Mouse (Mus musculus) neural tube, embryonic 14.5 days (tissue): ENCODE results near the gene Trip10. TPM values are rescaled to one million over a fixed set of nuclear protein-coding genes. Genes with fewer than 3 reads are reported as not detected.

Experiments
- ATAC-seq: fragments of 200-750 bp; cut with Nextera tagmentation; 2 replicates; pipeline ENCODE4 v1.8.0; 2017; ENCODE audit warnings: low read depth, mild to moderate bottlenecking, moderate TSS enrichment, moderate library complexity
- H3K27ac ChIP-seq: fragments of 300-500 bp; sonication (generic); 2 replicates; pipeline ENCODE4 v1.5.1; 2014; ENCODE audit warnings: low read depth, mild to moderate bottlenecking, control low read depth, low read length, moderate library complexity, mixed read lengths
- H3K27me3 ChIP-seq: fragments of 300-500 bp; sonication (generic); 2 replicates; pipeline ENCODE4 v1.6.1; 2014; ENCODE audit warnings: low read length; ENCODE audit not compliant: control insufficient read depth, insufficient read depth
- H3K36me3 ChIP-seq: fragments of 300-500 bp; sonication (generic); 2 replicates; pipeline ENCODE4 v1.6.1; 2014; ENCODE audit warnings: low read length, mixed read lengths; ENCODE audit not compliant: control insufficient read depth, insufficient read depth
- H3K4me1 ChIP-seq: fragments of 300-500 bp; sonication (generic); 2 replicates; pipeline ENCODE4 v1.6.1; 2014; ENCODE audit warnings: low read length; ENCODE audit not compliant: control insufficient read depth, insufficient read depth
- H3K4me2 ChIP-seq: fragments of 300-500 bp; sonication (generic); 2 replicates; pipeline ENCODE4 v1.6.1; 2014; ENCODE audit warnings: mild to moderate bottlenecking, low read depth, low read length, control low read depth
- H3K4me3 ChIP-seq: fragments of 300-500 bp; sonication (generic); 2 replicates; pipeline ENCODE4 v1.5.1; 2014; ENCODE audit warnings: low read depth, low read length, control low read depth, mixed read lengths
- H3K9ac ChIP-seq: fragments of 300-500 bp; sonication (generic); replicated peaks from 2 replicates; pipeline ENCODE4 v1.6.1; 2014; ENCODE audit warnings: low read depth, mild to moderate bottlenecking, control low read depth, low read length, mixed read lengths
- H3K9me3 ChIP-seq: fragments of 300-500 bp; sonication (generic); 2 replicates; pipeline ENCODE4 v1.6.1; 2016; ENCODE audit warnings: low read length; ENCODE audit not compliant: control insufficient read depth
- WGBS: fragments of 180-500 bp; shearing (Covaris S2); extraction: QIAGEN DNeasy Blood & Tissue Kit; methylation state at CpG from one replicate; pipeline ENCODE4 v1.1.7; 2014; 5-methylcytosine and 5-hydroxymethylcytosine counted together
- microRNA-seq: library from miRNA; unstranded; fragments of <30 nt; microRNA quantifications from one replicate; pipeline ENCODE4, GENCODE M21; 2016
- polyA plus RNA-seq: library from polyadenylated mRNA; unstranded; fragments of >200 nt; fragmentation: Nextera tagmentation; extraction: Ambion mirVana; gene quantifications from 2 replicates; pipeline ENCODE4 v1.2.1, GENCODE M21; 2014

Trip10 gene
- polyA plus RNA-seq, 1 experiment from 2014 or later: 5.4 TPM

DNA sequence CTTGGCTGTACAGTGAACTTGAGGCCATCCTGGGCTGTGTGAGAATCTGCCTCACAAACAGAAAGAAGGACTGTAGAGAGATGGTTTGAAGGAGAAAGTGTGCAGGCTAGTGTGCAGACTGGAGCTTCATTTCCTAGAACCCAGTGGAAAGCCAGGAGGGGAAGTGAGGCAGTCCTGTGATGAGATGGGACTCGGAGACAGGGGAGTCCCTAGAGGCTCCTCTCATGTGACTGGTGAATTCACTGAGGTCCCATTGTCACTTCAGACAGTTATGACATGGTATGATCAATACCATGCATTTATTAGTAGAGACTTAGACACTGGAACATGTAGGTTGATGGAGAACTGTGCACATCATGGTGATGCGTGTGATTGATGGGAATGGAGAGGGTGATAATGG is 43.0 kb downstream of the Trip10 start:
- Histone ChIP-seq H3K27me3 (no peaks in the 10 kb centered on the region), H3K9me3 (no peaks in the 10 kb centered on the region), H3K4me1 (no peaks in the 10 kb centered on the region), H3K36me3 (no peaks in the 10 kb centered on the region), H3K9ac (no peak overlapping the region), H3K4me3 (no peak overlapping the region), H3K27ac (no peak overlapping the region), H3K4me2 (no peak overlapping the region)
- 79% methylated on average over 2 of the region's 2 CpGs for WGBS
- ATAC-seq: no peak

DNA sequence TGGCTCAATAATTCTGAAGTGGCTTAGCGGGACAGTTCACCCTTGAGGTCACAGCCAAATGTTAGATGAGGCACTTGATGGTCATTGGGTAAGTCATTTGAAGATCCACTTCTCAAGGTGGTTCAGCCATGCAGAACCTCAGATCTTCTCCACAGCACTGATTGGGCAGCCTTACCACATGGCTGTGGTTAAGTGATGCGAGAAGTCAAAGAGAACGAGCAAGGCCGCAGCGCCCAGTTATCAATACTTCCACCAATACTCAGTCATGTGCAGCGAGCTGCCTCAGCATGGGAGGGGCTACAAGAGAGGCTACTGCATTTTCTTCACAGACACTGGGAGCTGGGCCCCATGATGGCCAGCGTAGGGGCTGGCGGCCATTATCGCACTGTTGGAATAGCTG is 43.7 kb downstream of the Trip10 start:
- no peaks in the 10 kb centered on the region for H3K9me3 ChIP-seq
- WGBS: 95% methylated on average over 9 of the region's 9 CpGs
- H3K4me1 ChIP-seq: no peaks in the 10 kb centered on the region
- no peak overlapping the region for H3K4me3 ChIP-seq
- no peak overlapping the region for H3K9ac ChIP-seq
- H3K27ac ChIP-seq: no peak overlapping the region
- H3K36me3 ChIP-seq: no peaks in the 10 kb centered on the region
- no peak overlapping the region for H3K4me2 ChIP-seq
- ATAC-seq: no peak
- no peaks in the 10 kb centered on the region for H3K27me3 ChIP-seq

DNA sequence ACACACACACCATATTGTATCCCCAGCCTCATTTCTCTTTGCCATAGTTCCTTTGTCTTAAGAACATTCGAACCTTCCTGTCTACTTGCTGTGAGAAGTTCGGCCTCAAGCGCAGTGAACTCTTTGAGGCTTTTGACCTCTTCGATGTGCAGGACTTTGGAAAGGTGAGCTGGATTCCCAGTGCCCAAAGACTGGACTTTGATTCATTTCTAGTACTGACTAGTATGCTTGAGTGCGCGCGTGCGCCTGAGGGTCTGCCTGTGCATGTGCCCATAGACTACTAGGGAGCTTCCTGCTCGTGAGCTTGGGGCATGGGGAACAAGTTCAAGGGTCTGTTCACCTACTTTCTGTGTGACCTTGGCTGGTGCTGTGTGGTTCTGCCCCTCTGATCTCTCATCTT is 46.7 kb downstream of the Trip10 start:
- ATAC-seq: no peak
- Histone ChIP-seq H3K9me3 (no peaks in the 10 kb centered on the region), H3K27ac (no peak overlapping the region), H3K27me3 (no peaks in the 10 kb centered on the region), H3K9ac (no peak overlapping the region), H3K4me3 (no peak overlapping the region), H3K4me1 (no peaks in the 10 kb centered on the region), H3K4me2 (no peak overlapping the region), H3K36me3 (no peaks in the 10 kb centered on the region)
- WGBS: 93% methylated on average over 9 of the region's 9 CpGs

DNA sequence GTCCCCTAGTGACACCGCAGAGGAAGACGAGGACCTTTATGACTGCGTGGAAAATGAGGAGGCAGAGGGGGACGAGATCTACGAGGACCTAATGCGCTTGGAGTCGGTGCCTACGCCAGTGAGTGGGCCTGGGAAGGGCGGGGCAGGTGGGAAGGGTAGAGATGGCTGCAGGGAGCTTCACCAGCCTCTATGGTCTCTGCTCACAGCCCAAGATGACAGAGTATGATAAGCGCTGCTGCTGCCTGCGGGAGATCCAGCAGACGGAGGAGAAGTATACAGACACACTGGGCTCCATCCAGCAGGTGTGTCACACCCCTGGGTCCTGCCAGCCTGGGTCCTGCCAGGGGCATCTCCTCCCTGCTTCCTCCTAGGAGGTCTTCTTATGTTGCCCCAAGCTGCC is 47.8 kb downstream of the Trip10 start:
- Histone ChIP-seq H3K4me3 (no peak overlapping the region), H3K4me1 (no peaks in the 10 kb centered on the region), H3K9me3 (no peaks in the 10 kb centered on the region), H3K9ac (no peak overlapping the region), H3K4me2 (no peak overlapping the region), H3K27me3 (no peaks in the 10 kb centered on the region), H3K27ac (no peak overlapping the region), H3K36me3 (no peaks in the 10 kb centered on the region)
- 85% methylated on average over 12 of the region's 12 CpGs for WGBS
- ATAC-seq: no peak

DNA sequence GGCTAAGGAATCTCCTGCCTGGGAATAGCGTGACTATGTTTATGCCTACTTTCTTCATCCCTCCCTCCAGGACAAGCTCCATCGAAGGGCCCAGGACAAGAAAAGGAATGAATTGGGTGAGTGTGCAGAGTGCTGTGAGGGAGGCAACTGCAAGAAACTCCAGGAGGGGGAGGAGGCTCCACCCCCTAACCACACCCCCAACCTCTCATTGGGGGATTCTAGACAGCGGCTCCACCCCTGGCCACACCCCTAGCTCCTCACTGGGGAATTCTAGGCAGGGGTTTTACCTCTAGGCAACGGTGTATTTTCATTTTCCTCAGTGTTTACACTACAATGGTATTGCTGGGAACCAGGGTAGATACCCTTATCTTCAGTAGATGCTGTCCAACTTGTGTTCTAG is 56.3 kb downstream of the Trip10 start:
- no peak overlapping the region for H3K4me2 ChIP-seq

DNA sequence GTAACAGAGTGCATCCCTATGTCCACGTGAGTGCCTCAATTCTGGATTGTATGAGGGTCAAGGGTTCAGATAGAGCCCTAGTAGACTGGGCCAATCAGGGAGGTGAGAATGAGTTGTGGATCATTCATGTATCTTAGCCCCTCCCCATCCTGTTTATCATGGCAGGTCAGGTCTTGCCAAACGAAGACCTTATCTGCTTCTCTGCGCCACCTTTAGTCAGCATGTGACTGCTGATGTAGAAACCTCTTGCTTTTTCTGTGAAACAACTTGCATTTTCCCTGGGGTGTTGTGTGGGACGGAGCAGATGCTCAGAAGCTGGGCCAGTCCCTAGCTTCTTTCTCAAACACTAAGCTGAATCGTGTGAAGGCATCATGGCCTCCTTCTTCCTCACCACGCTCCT is 57.8 kb downstream of the Trip10 start:
- 87% methylated on average over 6 of the region's 6 CpGs for WGBS
- H3K4me3 ChIP-seq: no peak overlapping the region

More for the DNA sequence above, 56.3 kb downstream of the Trip10 start:
- Histone ChIP-seq H3K27ac (no peak overlapping the region), H3K9me3 (no peaks in the 10 kb centered on the region), H3K27me3 (no peaks in the 10 kb centered on the region), H3K9ac (no peak overlapping the region), H3K4me1 (no peaks in the 10 kb centered on the region), H3K4me3 (no peak overlapping the region), H3K36me3 (no peaks in the 10 kb centered on the region)
- 68% methylated on average over 4 of the region's 4 CpGs for WGBS
- no peak for ATAC-seq

DNA sequence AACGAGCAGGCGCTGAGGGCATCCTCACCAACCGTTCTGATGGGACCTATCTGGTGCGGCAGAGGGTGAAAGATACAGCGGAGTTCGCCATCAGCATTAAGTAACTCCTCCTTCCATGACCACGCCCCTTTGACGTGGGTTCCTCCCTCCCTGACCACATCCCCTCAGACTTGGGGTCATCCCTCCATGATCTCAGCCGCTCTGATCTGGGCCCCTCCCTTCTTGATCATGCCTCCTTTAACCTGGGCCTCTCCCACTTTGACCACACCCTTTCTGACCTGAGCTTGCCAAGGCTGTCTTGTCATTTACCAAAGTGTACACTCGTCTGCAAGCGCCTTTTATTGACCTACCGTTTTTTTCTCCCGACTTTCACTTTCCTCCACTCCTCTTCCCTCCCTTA is 62.5 kb downstream of the Trip10 start:
- Histone ChIP-seq H3K4me1 (no peaks in the 10 kb centered on the region), H3K9me3 (no peaks in the 10 kb centered on the region), H3K9ac (no peak overlapping the region), H3K27me3 (no peaks in the 10 kb centered on the region), H3K4me2 (no peak overlapping the region), H3K36me3 (no peaks in the 10 kb centered on the region), H3K27ac (no peak overlapping the region), H3K4me3 (no peak overlapping the region)
- ATAC-seq: no peak
- 38% methylated on average over 13 of the region's 13 CpGs for WGBS

More for the DNA sequence above, 57.8 kb downstream of the Trip10 start:
- no peak for ATAC-seq
- H3K4me1 ChIP-seq: no peaks in the 10 kb centered on the region
- no peak overlapping the region for H3K9ac ChIP-seq
- H3K27ac ChIP-seq: no peak overlapping the region
- H3K4me2 ChIP-seq: no peak overlapping the region
- H3K9me3 ChIP-seq: no peaks in the 10 kb centered on the region
- H3K27me3 ChIP-seq: no peaks in the 10 kb centered on the region
- no peaks in the 10 kb centered on the region for H3K36me3 ChIP-seq

Small RNA genes within 50 kb of the gene (microRNA-seq; reads per million reads assigned to microRNA genes)
- not detected for gene Mir6978

Other genes with a start within 250 kb of the Trip10 start
- not detected in 2 replicates for gene Pspn, start 249.4 kb upstream of the Trip10 start, polyA plus RNA-seq
- gene Gtf2f1, start 238.2 kb upstream of the Trip10 start, polyA plus RNA-seq: 65.7 and 69.6 TPM in 2 replicates
- gene Gm17949, start 238.0 kb upstream of the Trip10 start, polyA plus RNA-seq: 0.37 and 0.63 TPM in 2 replicates
- gene Khsrp, start 217.9 kb upstream of the Trip10 start, polyA plus RNA-seq: 32.1 and 36.8 TPM in 2 replicates
- gene Slc25a41, start 207.8 kb upstream of the Trip10 start, polyA plus RNA-seq: not detected in 2 replicates
- 1.1 and 1.2 TPM in 2 replicates for gene Crb3, start 190.3 kb upstream of the Trip10 start, polyA plus RNA-seq
- gene Slc25a23, start 189.6 kb upstream of the Trip10 start, polyA plus RNA-seq: 37.2 and 48.9 TPM in 2 replicates
- gene Dennd1c, start 170.9 kb upstream of the Trip10 start, polyA plus RNA-seq: 3.2 and 4.3 TPM in 2 replicates
- gene Tubb4a, start 161.7 kb upstream of the Trip10 start, polyA plus RNA-seq: 347 and 373 TPM in 2 replicates
- gene Tnfsf9, start 144.1 kb upstream of the Trip10 start, polyA plus RNA-seq: 4.8 and 8.4 TPM in 2 replicates
- gene Cd70, start 99.7 kb upstream of the Trip10 start, polyA plus RNA-seq: 0.44 and 2.3 TPM in 2 replicates
- gene Tnfsf14, start 55.3 kb upstream of the Trip10 start, polyA plus RNA-seq: not detected in 2 replicates
- gene C3, start 21.3 kb upstream of the Trip10 start, polyA plus RNA-seq: 0.82 and 2.7 TPM in 2 replicates
- 23.1 and 24.9 TPM in 2 replicates for gene Gpr108, start 1.0 kb upstream of the Trip10 start, polyA plus RNA-seq
- gene Vav1, start 29.6 kb downstream of the Trip10 start, polyA plus RNA-seq: 1.1 and 1.7 TPM in 2 replicates
- 2.3 and 6.1 TPM in 2 replicates for gene Adgre1, start 109.2 kb downstream of the Trip10 start, polyA plus RNA-seq